Comparison of ENCODE assay signal across 11 mouse cellular contexts in the genomic region with DNA sequence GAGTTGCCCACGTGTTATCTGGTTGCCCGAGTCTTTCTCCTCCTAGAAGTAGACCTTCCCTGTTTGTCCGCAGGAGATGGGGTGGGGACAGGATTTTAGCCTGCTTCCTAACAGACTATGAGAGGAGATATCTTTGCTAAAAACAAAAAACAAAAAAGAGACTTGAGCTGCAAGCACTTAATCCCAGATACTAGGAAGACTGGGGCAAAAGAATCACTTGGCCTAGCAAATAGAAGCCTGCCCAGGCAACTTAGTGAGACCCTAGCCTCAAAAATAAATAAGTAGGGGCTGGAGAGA. TPM values are rescaled to one million over a fixed set of nuclear protein-coding genes. Genes with fewer than 3 reads are reported as not detected.
DNase-seq lines count a peak whose midpoint lies in the region; ATAC-seq lines count a peak whose summit lies in the region.
"Had no signal": no experiment of that assay in that cellular context is flagged by ENCODE, and none has a peak within 500 bp of the region (broad histone marks: within the 10 kb centered on the region; RNA-seq: fewer than 3 reads in every experiment).

No protein-coding gene starts in this region.

- H3K27ac ChIP-seq in liver, embryonic 11.5 days (ENCODE audit: low read depth, low read length): no peak overlapping the region; the same call in 1 of the 2 replicates
- H3K27ac ChIP-seq in forebrain, embryonic 11.5 days (ENCODE audit: low read depth, low read length): peak overlapping the region; percentile 97
- peak overlapping the region; percentile 97 for H3K27ac ChIP-seq in intestine, embryonic 14.5 days (ENCODE audit: low read depth)
- peak overlapping the region; percentile 55; the same call in 1 of the 2 replicates for H3K27ac ChIP-seq in neural tube, embryonic 14.5 days (ENCODE audit: low read depth, low read length)

- H3K4me2 ChIP-seq in liver, embryonic 11.5 days: peak overlapping the region; percentile 67
- H3K4me2 ChIP-seq in forebrain, embryonic 11.5 days (ENCODE audit: low read depth, low read length, severe bottlenecking): peak overlapping the region; percentile 44
- H3K4me2 ChIP-seq in intestine, embryonic 14.5 days (ENCODE audit: low read length): peak overlapping the region; percentile 57
- H3K4me2 ChIP-seq in neural tube, embryonic 14.5 days (ENCODE audit: low read depth, low read length): no peak overlapping the region

- 54% methylated on average over 3 of the region's 3 CpGs for WGBS in liver, embryonic 11.5 days
- 18% methylated on average over 3 of the region's 3 CpGs for WGBS in forebrain, embryonic 11.5 days
- WGBS in intestine, embryonic 14.5 days: 43% methylated on average over 3 of the region's 3 CpGs
- WGBS in neural tube, embryonic 14.5 days: 26% methylated on average over 3 of the region's 3 CpGs

- DNase-seq in liver, embryonic 11.5 days (ENCODE audit: low spot score): no peak
- no peak for DNase-seq in liver
- no peak for DNase-seq in forebrain, embryonic 11.5 days (ENCODE audit: low spot score)
- no peak for DNase-seq in intestine, embryonic 14.5 days (ENCODE audit: low spot score)
- no peak for DNase-seq in right cerebral cortex, adult 18-20 months
- no peak for DNase-seq in cerebellum, postnatal 10 days
- no peak for DNase-seq in cerebellum, postnatal 4 days (ENCODE audit: low spot score in 2 of 2)
- DNase-seq: kidney, adult 18-20 months; left cerebral cortex, postnatal 4 days had no signal

- H3K4me1 ChIP-seq in liver, embryonic 11.5 days (replicated peaks; ENCODE audit: control insufficient read depth, insufficient read depth, low read length): peaks cover 2% of the 10 kb centered on the region; the same call in 1 of the 2 replicates
- H3K4me1 ChIP-seq in forebrain, embryonic 11.5 days (replicated peaks; ENCODE audit: control insufficient read depth, insufficient read depth, low read length): peaks cover 39% of the 10 kb centered on the region
- peaks cover 30% of the 10 kb centered on the region for H3K4me1 ChIP-seq in intestine, embryonic 14.5 days (replicated peaks; ENCODE audit: control insufficient read depth, insufficient read depth, low read length)
- H3K4me1 ChIP-seq in neural tube, embryonic 14.5 days (ENCODE audit: control insufficient read depth, insufficient read depth, low read length): peaks cover 11% of the 10 kb centered on the region; the same call in 1 of the 2 replicates

- H3K36me3 ChIP-seq in liver, embryonic 11.5 days (ENCODE audit: control insufficient read depth, insufficient read depth, low read length): no peaks in the 10 kb centered on the region
- H3K36me3 ChIP-seq in forebrain, embryonic 11.5 days (ENCODE audit: control insufficient read depth, insufficient read depth, low read length): no peaks in the 10 kb centered on the region
- no peaks in the 10 kb centered on the region for H3K36me3 ChIP-seq in intestine, embryonic 14.5 days (ENCODE audit: control insufficient read depth, insufficient read depth, low read length)
- no peaks in the 10 kb centered on the region for H3K36me3 ChIP-seq in neural tube, embryonic 14.5 days (ENCODE audit: control insufficient read depth, insufficient read depth, low read length)

- peaks cover 11% of the 10 kb centered on the region for H3K27me3 ChIP-seq in liver, embryonic 11.5 days (replicated peaks; ENCODE audit: control insufficient read depth, insufficient read depth, low read length)
- no peaks in the 10 kb centered on the region for H3K27me3 ChIP-seq in forebrain, embryonic 11.5 days (ENCODE audit: control insufficient read depth, insufficient read depth, low read length)
- no peaks in the 10 kb centered on the region for H3K27me3 ChIP-seq in intestine, embryonic 14.5 days (replicated peaks; ENCODE audit: control insufficient read depth, insufficient read depth, low read length)
- no peaks in the 10 kb centered on the region for H3K27me3 ChIP-seq in neural tube, embryonic 14.5 days (ENCODE audit: control insufficient read depth, insufficient read depth, low read length)

- no peak overlapping the region for H3K9ac ChIP-seq in liver, embryonic 11.5 days (ENCODE audit: low read depth, low read length)
- H3K9ac ChIP-seq in forebrain, embryonic 11.5 days (ENCODE audit: low read length): peak overlapping the region; percentile 56
- peak overlapping the region; percentile 71 for H3K9ac ChIP-seq in intestine, embryonic 14.5 days (ENCODE audit: low read length)
- H3K9ac ChIP-seq in neural tube, embryonic 14.5 days (replicated peaks; ENCODE audit: low read depth, low read length): no peak overlapping the region

- no peak overlapping the region for H3K4me3 ChIP-seq in liver, embryonic 11.5 days (ENCODE audit: low read depth, low read length)
- no peak overlapping the region for H3K4me3 ChIP-seq in forebrain, embryonic 11.5 days (ENCODE audit: low read depth, low read length)
- peak overlapping the region; percentile 39 for H3K4me3 ChIP-seq in intestine, embryonic 14.5 days (ENCODE audit: low read depth, low read length)
- no peak overlapping the region for H3K4me3 ChIP-seq in neural tube, embryonic 14.5 days (ENCODE audit: low read depth, low read length)
- H3K4me3 ChIP-seq: myocyte had no signal

- no peak for ATAC-seq in liver, embryonic 11.5 days (replicated peaks; ENCODE audit: low FRiP score)
- no peak for ATAC-seq in forebrain, embryonic 11.5 days (replicated peaks; ENCODE audit: low FRiP score)
- ATAC-seq in intestine, embryonic 14.5 days (replicated peaks; ENCODE audit: low FRiP score, low TSS enrichment, low read depth): no peak
- no peak for ATAC-seq in neural tube, embryonic 14.5 days (ENCODE audit: low read depth)

- no peaks in the 10 kb centered on the region for H3K9me3 ChIP-seq in liver, embryonic 11.5 days (ENCODE audit: control insufficient read depth, low read length)
- H3K9me3 ChIP-seq in forebrain, embryonic 11.5 days (ENCODE audit: control insufficient read depth, low read length): no peaks in the 10 kb centered on the region
- H3K9me3 ChIP-seq in intestine, embryonic 14.5 days (ENCODE audit: control insufficient read depth, low read length): no peaks in the 10 kb centered on the region
- no peaks in the 10 kb centered on the region for H3K9me3 ChIP-seq in neural tube, embryonic 14.5 days (ENCODE audit: control insufficient read depth, low read length)

RNA-seq across cellular contexts. Expression of a gene that starts 0.7 kb away (rescaled TPM):
- 1.2 and 1.4 TPM in 2 replicates for polyA plus RNA-seq in liver, embryonic 11.5 days (2014; fragmentation: Nextera tagmentation; extraction: Ambion mirVana)
- polyA plus RNA-seq in forebrain, embryonic 11.5 days (2014; fragmentation: Nextera tagmentation; extraction: Ambion mirVana): 12.7 and 13.8 TPM in 2 replicates
- polyA plus RNA-seq in intestine, embryonic 14.5 days (2014; fragmentation: Nextera tagmentation; extraction: Ambion mirVana): 13.5 and 15.7 TPM in 2 replicates
- polyA plus RNA-seq in neural tube, embryonic 14.5 days (2014; fragmentation: Nextera tagmentation; extraction: Ambion mirVana): 6.6 and 6.9 TPM in 2 replicates

RNA-seq across cellular contexts. Expression of a gene that starts 23.8 kb away (rescaled TPM):
- polyA plus RNA-seq in liver, embryonic 11.5 days (2014; fragmentation: Nextera tagmentation; extraction: Ambion mirVana): 30.0 and 35.4 TPM in 2 replicates
- polyA plus RNA-seq in forebrain, embryonic 11.5 days (2014; fragmentation: Nextera tagmentation; extraction: Ambion mirVana): 52.4 and 54.5 TPM in 2 replicates
- 40.1 and 49.6 TPM in 2 replicates for polyA plus RNA-seq in intestine, embryonic 14.5 days (2014; fragmentation: Nextera tagmentation; extraction: Ambion mirVana)
- polyA plus RNA-seq in neural tube, embryonic 14.5 days (2014; fragmentation: Nextera tagmentation; extraction: Ambion mirVana): 57.8 and 83.7 TPM in 2 replicates

RNA-seq across cellular contexts. Expression of a gene that starts 24.2 kb away (rescaled TPM):
- 8.4 and 9.0 TPM in 2 replicates for polyA plus RNA-seq in liver, embryonic 11.5 days (2014; fragmentation: Nextera tagmentation; extraction: Ambion mirVana)
- polyA plus RNA-seq in forebrain, embryonic 11.5 days (2014; fragmentation: Nextera tagmentation; extraction: Ambion mirVana): 45.2 and 46.3 TPM in 2 replicates
- polyA plus RNA-seq in intestine, embryonic 14.5 days (2014; fragmentation: Nextera tagmentation; extraction: Ambion mirVana): 20.4 and 21.9 TPM in 2 replicates
- polyA plus RNA-seq in neural tube, embryonic 14.5 days (2014; fragmentation: Nextera tagmentation; extraction: Ambion mirVana): 6.5 and 10.5 TPM in 2 replicates

Comparison
In these comparisons a context has a peak if more than half of its experiments do, and no peak if none do; other contexts are left out.
1. H3K9ac ChIP-seq: peak in forebrain, embryonic 11.5 days (single experiment) and intestine, embryonic 14.5 days (single experiment); none in liver, embryonic 11.5 days (single experiment) and neural tube, embryonic 14.5 days (single experiment).